Mouse (Mus musculus): Measurements from ENCODE around the gene Whamm.
A peak's percentile ranks its signal among the peaks of the same experiment; 100 is the strongest.

Whamm gene

GRCm38 (mm10) chr7:81596086-81596485 lies 25.0 kb downstream of the Whamm start:
- no peak for DNase-seq (ENCODE audit: low spot score in 2 of 2)

DNA sequence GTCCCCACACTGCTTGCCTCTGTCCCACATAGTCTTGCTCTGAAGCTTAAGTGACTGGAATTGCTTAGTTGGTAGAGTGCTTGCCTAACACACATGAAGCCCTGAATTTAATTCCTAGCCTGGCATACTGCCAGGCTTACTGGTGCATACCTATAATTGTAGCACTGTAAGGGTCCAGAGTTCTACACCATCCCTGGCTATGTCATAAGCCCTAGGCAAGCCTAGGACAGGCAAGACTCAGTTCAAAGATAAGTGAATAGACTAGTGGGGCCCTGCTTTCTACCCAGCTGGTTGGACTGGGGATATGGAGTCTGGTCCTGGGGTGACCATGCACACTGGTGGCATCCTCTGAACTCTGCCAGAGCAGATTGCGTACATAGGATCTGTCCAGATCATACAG lies 26.6 kb downstream of the Whamm start:
- DNase-seq (ENCODE audit: low spot score in 2 of 2): no peak

DNA sequence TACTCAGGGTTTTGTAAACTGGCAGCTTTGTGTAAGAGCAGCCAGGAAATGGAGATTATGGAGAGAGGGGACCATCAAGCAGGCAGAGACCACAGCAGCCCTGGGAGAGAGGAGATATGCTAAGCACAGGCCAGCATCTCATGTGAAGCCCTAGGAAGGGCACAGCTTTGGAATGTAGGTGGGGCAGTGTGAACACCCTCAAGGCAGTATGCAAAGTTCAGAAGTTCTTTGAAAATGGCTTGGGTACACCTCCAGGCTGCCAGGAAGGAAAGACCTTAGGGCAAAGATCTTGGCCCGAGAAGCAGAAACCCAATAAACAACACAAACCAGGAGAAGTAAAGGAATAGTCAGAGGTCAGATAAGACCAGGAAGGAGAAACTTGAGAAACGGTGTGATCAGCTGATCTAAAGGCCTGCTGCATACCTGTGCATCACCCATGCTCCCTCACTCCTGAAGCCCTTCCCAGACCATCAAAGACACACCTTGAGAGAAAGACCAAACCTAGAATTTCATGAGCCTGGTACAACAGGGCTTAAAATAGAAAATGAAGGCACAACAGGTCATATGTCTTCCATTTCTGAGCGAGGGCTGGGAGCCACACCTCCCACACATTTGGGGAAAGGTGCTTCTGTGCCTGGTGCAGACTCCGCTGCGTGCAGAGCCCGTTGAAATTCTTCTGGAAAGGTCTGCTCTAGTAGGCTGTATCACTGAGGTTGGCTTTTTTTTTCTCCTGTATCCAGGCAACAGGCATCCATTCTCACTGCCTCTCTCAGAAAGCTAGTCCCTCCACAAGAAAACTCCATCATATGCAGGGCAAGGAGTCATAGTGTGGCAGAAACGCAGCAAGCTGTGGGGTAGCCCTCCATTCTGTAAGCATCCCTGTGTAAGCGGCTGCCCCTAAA lies 28.6 kb downstream of the Whamm start:
- peak; percentile 38 to 44 for DNase-seq (ENCODE audit: low spot score in 2 of 2)

DNA sequence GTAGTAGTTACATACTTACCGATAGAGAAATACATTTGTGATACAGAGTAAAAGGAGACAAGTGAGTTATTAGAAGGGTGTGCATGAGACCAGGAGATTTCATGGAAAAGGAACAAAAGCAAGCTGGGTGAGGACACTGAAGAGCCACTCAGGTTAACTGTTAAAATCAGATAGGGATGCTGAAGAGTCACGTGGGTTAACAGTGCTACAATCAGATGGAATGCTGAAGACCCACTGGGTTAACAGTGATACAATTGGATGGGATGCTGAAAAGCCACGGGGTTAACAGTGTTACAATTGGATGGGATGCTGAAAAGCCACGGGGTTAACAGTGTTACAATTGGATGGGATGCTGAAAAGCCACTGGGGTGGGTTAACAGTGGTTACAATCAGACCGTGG lies 33.9 kb downstream of the Whamm start:
- DNase-seq (ENCODE audit: low spot score in 2 of 2): no peak

DNA sequence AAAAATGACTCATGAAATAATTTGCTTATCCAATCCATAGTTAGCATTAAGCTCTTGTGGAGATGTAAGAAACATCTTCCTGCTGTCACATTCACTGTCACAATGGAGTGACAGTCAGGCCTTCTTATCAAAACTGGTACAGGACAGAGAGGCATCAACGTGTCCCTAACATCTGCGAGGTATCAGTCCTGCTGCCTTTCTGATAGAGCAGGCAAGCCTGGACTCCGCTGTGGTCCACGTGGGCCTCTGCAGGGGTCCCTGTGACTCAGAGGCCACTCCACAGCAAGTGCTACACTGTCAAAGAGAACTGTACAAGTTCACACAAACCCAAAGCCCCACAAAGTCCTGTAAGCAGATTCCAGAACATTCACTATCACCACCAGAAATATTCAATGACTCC lies 34.4 kb downstream of the Whamm start:
- no peak for DNase-seq (ENCODE audit: low spot score in 2 of 2)

- DNase-seq (ENCODE audit: low spot score in 2 of 2): no peak
These were observed 35.4 kb downstream of the Whamm start for GRCm38 (mm10) chr7:81606452-81606851.

DNA sequence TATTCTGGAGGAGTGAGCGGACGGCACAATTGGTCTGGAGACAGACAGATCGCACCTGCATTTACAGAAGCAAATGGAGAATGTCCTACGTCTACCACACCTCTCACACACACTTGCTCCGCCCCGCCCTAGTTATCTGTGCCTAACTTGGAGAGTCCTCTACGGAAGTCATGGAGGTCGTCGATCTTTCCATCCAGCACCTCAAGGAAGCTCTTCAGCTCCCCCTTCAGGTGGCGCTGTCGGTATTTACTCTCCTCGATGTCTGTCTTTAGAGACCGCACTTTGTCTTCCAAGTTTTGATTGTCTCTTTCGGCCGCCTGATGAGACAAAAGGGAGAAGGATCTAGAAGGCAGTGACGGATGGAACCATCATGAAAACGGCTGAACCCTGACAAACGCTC lies 39.1 kb downstream of the Whamm start:
- no peak for DNase-seq (ENCODE audit: low spot score in 2 of 2)

DNA sequence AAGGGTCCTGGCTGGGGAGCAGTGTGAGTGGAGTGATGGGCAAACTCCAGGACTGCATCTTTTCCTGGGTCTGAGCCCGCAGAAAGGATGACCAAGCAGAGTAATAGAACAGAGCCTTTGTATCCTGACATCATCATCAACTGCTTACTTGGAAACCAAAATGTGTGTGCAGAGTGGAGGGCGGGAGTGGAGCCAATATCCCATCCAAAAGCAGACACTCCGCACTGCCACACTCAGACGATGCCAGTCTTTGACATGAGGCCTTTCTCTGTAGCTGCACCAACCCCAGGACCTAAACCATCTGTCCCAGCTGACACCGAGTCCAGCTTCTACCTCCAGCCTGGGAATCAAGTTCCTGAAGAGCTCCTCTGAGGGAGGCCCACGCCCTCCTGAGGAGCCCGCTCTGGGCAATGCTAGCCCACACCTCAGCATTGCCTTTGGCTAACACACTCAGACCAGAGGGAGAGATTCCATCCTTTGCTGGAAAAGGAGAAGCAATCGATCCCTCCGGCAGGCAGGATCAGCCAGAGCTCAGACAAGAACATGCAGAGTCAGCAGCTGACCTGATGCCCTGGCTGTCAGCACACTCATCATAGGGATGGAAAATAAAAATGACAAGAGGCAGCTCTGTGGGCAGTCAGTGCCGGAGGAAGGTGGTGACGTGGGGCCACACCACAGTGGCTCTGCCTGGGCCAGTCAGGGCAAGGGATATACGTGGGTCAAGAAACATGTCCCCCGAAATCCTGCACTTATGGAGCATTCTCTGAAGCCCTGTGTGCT lies 42.0 kb downstream of the Whamm start:
- DNase-seq (ENCODE audit: low spot score in 2 of 2): no peak

DNA sequence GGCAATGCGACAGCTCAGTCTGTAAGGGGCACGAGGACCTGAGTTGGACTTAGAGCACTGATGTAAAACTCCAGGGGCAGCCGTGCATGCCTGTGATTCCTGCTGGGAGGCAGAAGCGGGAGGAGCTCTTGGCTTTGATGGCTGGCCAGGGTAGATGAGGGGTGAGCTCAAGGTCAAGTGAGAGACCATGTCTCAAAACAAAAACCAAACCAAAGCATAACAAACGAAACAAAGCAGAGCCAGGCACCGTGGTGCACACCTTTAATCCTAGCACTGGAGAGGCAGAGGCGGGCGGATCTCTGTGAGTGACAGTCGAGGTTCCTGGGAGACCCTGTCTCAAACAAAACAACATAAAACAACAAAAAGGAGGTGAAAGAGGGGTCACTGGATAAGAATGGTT lies 44.0 kb downstream of the Whamm start:
- no peak for DNase-seq (ENCODE audit: low spot score in 2 of 2)

- no peak for DNase-seq (ENCODE audit: low spot score in 2 of 2)
These were observed 51.7 kb downstream of the Whamm start for GRCm38 (mm10) chr7:81622793-81623192.

DNA sequence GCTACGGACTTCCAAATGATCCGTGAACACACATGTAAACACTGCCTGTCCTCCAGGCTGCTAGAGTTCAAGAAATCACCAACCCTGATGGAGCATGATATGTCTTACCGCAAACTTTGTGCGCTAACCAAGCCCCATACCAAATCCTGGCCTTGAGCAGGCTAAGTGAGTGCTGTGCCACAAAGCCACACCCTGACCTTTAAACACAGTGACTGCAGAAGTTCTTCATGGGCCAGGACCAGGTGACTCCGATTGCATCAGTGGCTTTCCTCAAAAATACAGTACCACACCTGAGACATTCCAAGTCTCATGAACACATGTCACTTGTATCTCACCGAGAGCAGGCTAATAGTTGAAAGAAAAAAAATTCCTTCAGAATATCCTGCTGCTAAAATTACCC lies 52.7 kb downstream of the Whamm start:
- DNase-seq (ENCODE audit: low spot score in 2 of 2): no peak

- no peak for DNase-seq (ENCODE audit: low spot score in 2 of 2)
These were observed 55.4 kb downstream of the Whamm start for GRCm38 (mm10) chr7:81626460-81626859.

- peak in 1 of 2 experiments; percentile 36 for DNase-seq (ENCODE audit: low spot score in 2 of 2)
These were observed 60.2 kb downstream of the Whamm start for GRCm38 (mm10) chr7:81631261-81631660.

DNA sequence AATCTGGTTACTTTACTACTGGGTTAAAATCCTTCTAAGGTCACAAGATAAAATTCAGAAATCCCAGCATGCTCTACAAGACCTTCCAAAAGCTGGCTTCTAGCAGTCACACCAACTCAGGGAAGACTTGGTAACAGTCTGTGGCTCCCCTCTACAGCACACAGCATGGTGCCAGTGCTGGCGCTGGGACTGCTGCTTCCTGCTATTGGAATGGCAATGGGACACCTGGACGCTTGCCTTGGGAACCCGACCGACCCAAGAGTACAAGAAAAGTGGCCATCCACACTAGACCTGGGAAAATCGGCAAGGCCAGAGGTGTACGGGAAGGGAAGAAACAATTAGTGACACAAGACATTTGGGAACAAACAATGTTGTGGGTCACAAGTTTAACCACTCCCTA lies 61.5 kb downstream of the Whamm start:
- no peak for DNase-seq (ENCODE audit: low spot score in 2 of 2)

DNA sequence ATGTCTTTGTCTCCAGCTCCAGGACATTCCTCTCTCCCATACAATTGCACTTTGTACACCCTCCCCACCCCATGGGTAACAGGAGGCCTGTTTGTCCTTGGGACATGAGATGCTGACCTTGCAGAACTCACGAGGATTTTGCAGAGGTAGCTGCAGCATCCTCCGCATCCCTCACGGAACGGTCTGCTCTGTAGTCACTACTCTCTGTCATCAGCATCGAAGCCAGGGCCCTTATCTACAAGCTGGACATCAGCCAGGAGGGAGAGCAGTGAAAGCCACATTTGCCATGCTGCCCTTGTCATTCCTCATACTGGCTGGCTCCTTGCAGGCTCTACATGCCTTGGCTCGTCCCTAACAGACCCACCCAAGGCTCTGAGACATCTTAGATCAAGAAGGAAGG lies 70.0 kb downstream of the Whamm start:
- no peak for DNase-seq (ENCODE audit: low spot score in 2 of 2)

GRCm38 (mm10) chr7:81644551-81645235 lies 73.6 kb downstream of the Whamm start:
- no peak for DNase-seq (ENCODE audit: low spot score in 2 of 2)
